8 mouse cellular contexts compared by ENCODE assay signal in the genomic region with DNA sequence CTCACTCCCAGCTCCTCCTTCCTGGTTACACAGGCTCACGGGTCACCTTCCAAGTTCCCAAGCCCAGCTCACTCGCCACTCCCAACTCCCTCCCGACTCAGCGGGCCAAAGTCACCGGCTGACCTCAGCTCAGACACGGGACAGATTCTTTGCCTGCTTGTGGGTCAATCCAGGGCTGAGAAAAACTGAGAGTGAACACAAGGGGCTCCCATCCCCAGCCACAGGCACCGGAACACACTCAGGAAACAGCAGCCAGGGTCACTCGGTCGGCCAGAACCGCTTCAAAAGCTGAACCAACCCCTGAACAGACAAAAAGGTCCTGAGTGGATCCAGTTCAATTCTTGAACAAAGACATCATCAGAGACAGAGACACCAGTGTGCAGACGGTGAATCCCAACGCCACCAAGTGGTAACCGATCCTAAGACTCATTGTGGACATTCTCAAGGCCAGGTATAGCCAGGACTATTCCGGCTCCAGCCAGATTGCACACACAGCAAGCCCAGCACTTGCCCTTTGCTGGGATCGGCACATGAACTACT.
A peak's percentile ranks its signal among the peaks of the same experiment; 100 is the strongest.
DNase-seq lines count a peak whose midpoint lies in the region; ATAC-seq lines count a peak whose summit lies in the region.

No protein-coding gene starts in this region.

- no peak overlapping the region for H3K9ac ChIP-seq in midbrain, embryonic 11.5 days (ENCODE audit: low read length)
- H3K9ac ChIP-seq in midbrain, embryonic 13.5 days (replicated peaks) = no peak overlapping the region
- H3K9ac ChIP-seq in stomach, embryonic 15.5 days = no peak overlapping the region

- H3K4me2 ChIP-seq in midbrain, embryonic 11.5 days = no peak overlapping the region
- no peak overlapping the region for H3K4me2 ChIP-seq in midbrain, embryonic 13.5 days (replicated peaks)
- no peak overlapping the region for H3K4me2 ChIP-seq in stomach, embryonic 15.5 days

- no peak overlapping the region for H3K4me3 ChIP-seq in midbrain, embryonic 11.5 days (ENCODE audit: low read depth, low read length)
- H3K4me3 ChIP-seq in midbrain, embryonic 13.5 days (replicated peaks) = no peak overlapping the region
- no peak overlapping the region for H3K4me3 ChIP-seq in stomach, embryonic 15.5 days (replicated peaks)

- ATAC-seq in midbrain, embryonic 11.5 days (ENCODE audit: low FRiP score) = no peak
- ATAC-seq in midbrain, embryonic 13.5 days = no peak
- ATAC-seq in stomach, embryonic 15.5 days (ENCODE audit: insufficient read depth, low FRiP score, low read depth) = peak; percentile 15; the same call in 1 of the 2 replicates

- peak; percentile 52 for DNase-seq in cerebellum, adult 11-12 months
- DNase-seq in cerebellum, postnatal 14 days = no peak
- peak; percentile 65 for DNase-seq in midbrain, embryonic 11.5 days (ENCODE audit: low spot score, missing footprints)
- DNase-seq in heart, postnatal 10 days = peak; percentile 71 to 74
- no peak for DNase-seq in embryo, embryonic 11 days
- DNase-seq in right cerebral cortex, postnatal 10 days (ENCODE audit: low spot score in 2 of 2) = no peak

- no peaks in the 10 kb centered on the region for H3K9me3 ChIP-seq in midbrain, embryonic 11.5 days (ENCODE audit: control insufficient read depth, low read length)
- H3K9me3 ChIP-seq in midbrain, embryonic 13.5 days = no peaks in the 10 kb centered on the region
- no peaks in the 10 kb centered on the region for H3K9me3 ChIP-seq in stomach, embryonic 15.5 days

- no peak overlapping the region for H3K27ac ChIP-seq in midbrain, embryonic 11.5 days (ENCODE audit: low read depth, low read length)
- no peak overlapping the region for H3K27ac ChIP-seq in midbrain, embryonic 13.5 days
- no peak overlapping the region for H3K27ac ChIP-seq in stomach, embryonic 15.5 days

- no peaks in the 10 kb centered on the region for H3K36me3 ChIP-seq in midbrain, embryonic 11.5 days (ENCODE audit: control insufficient read depth, insufficient read depth, low read length)
- H3K36me3 ChIP-seq in midbrain, embryonic 13.5 days = no peaks in the 10 kb centered on the region
- no peaks in the 10 kb centered on the region for H3K36me3 ChIP-seq in stomach, embryonic 15.5 days

- no peaks in the 10 kb centered on the region for H3K27me3 ChIP-seq in midbrain, embryonic 11.5 days (ENCODE audit: control insufficient read depth, insufficient read depth, low read length)
- no peaks in the 10 kb centered on the region for H3K27me3 ChIP-seq in midbrain, embryonic 13.5 days
- no peaks in the 10 kb centered on the region for H3K27me3 ChIP-seq in stomach, embryonic 15.5 days (replicated peaks)

- no peaks in the 10 kb centered on the region for H3K4me1 ChIP-seq in midbrain, embryonic 11.5 days (ENCODE audit: control insufficient read depth, insufficient read depth, low read length)
- peaks cover 10% of the 10 kb centered on the region for H3K4me1 ChIP-seq in midbrain, embryonic 13.5 days (replicated peaks)
- peaks cover 15% of the 10 kb centered on the region for H3K4me1 ChIP-seq in stomach, embryonic 15.5 days

- WGBS in midbrain, embryonic 11.5 days = 66% methylated on average over 15 of the region's 15 CpGs
- 69% methylated on average over 15 of the region's 15 CpGs for WGBS in midbrain, embryonic 13.5 days
- 51% methylated on average over 15 of the region's 15 CpGs for WGBS in stomach, embryonic 15.5 days

- intact Hi-C loops in heart, postnatal 10 days (cut with DNase I) = loop anchor here (2.0 kb wide), 1 partner anchor 23 kb away; no protein-coding TSS in a partner anchor

Comparison
In these comparisons a context has a peak if more than half of its experiments do, and no peak if none do; other contexts are left out.
1. DNase-seq: peak in cerebellum, adult 11-12 months (single experiment), midbrain, embryonic 11.5 days (single experiment) and heart, postnatal 10 days (2 of 2); none in cerebellum, postnatal 14 days (0 of 2), embryo, embryonic 11 days (single experiment) and right cerebral cortex, postnatal 10 days (0 of 2).